Mouse (Mus musculus) E14TG2a.4 (cell line): ENCODE measurements around the gene Gm5105.

Experiments
- H3K27me3 ChIP-seq: 2 replicates; pipeline ENCODE4 v1.6.1; 2014; ENCODE audit warnings: low read length, control low read depth; ENCODE audit not compliant: insufficient read depth
- H3K36me3 ChIP-seq: 2 replicates; pipeline ENCODE4 v1.6.1; 2014; ENCODE audit warnings: low read length, control low read depth; ENCODE audit not compliant: insufficient read depth
- H3K4me1 ChIP-seq: replicated peaks from 2 replicates; pipeline ENCODE4 v1.6.1; 2014; ENCODE audit warnings: low read depth, low read length, control low read depth
- H3K4me3 ChIP-seq: replicated peaks from 2 replicates; pipeline ENCODE4 v1.5.1; 2014; ENCODE audit warnings: mild to moderate bottlenecking, low read length
- H3K9me3 ChIP-seq: 2 replicates; pipeline ENCODE4 v1.6.1; 2014; ENCODE audit warnings: low read length, control low read depth
- CTCF ChIP-seq: conservative IDR thresholded peaks from 2 replicates; pipeline ENCODE4 v1.5.1; 2014; ENCODE audit warnings: low read length
- NANOG ChIP-seq: IDR thresholded peaks from 2 replicates; pipeline ENCODE4 v1.6.1; 2014; ENCODE audit warnings: borderline replicate concordance, low read length, mixed read lengths
- POU5F1 ChIP-seq: IDR thresholded peaks from 2 replicates; pipeline ENCODE4 v1.6.1; 2014; ENCODE audit warnings: low read length, borderline replicate concordance

Gm5105 gene

GRCm38 (mm10) chr3:138001865-138002264 is 65.3 kb downstream of the Gm5105 start:
- no peak for TF ChIP-seq CTCF
- TF ChIP-seq NANOG, result no peak
- no peak for TF ChIP-seq POU5F1
- Histone ChIP-seq H3K4me1 (no peaks in the 10 kb centered on the region; the same call in 1 of the 2 replicates), H3K9me3 (peaks cover 5% of the 10 kb centered on the region; the same call in 1 of the 2 replicates), H3K27me3 (peaks cover 2% of the 10 kb centered on the region; the same call in 1 of the 2 replicates), H3K36me3 (no peaks in the 10 kb centered on the region), H3K4me3 (no peak overlapping the region)

GRCm38 (mm10) chr3:138000724-138001069 is 66.5 kb downstream of the Gm5105 start:
- Histone ChIP-seq H3K4me3 (no peak overlapping the region), H3K9me3 (peaks cover 5% of the 10 kb centered on the region; the same call in 1 of the 2 replicates), H3K4me1 (no peaks in the 10 kb centered on the region; the same call in 1 of the 2 replicates), H3K27me3 (peaks cover 2% of the 10 kb centered on the region; the same call in 1 of the 2 replicates), H3K36me3 (no peaks in the 10 kb centered on the region)
- TF ChIP-seq CTCF, result no peak
- TF ChIP-seq NANOG, result no peak

GRCm38 (mm10) chr3:138000062-138000723 is 67.0 kb downstream of the Gm5105 start:
- Histone ChIP-seq H3K36me3 (no peaks in the 10 kb centered on the region), H3K27me3 (peaks cover 2% of the 10 kb centered on the region; the same call in 1 of the 2 replicates), H3K4me1 (peaks cover 2% of the 10 kb centered on the region), H3K4me3 (no peak overlapping the region), H3K9me3 (peaks cover 4% of the 10 kb centered on the region; the same call in 1 of the 2 replicates)
- TF ChIP-seq POU5F1 (no peak), CTCF (no peak), NANOG (no peak)

GRCm38 (mm10) chr3:137999224-137999790 is 67.9 kb downstream of the Gm5105 start:
- Histone ChIP-seq H3K4me1 (peaks cover 11% of the 10 kb centered on the region), H3K9me3 (no peaks in the 10 kb centered on the region), H3K27me3 (peaks cover 2% of the 10 kb centered on the region; the same call in 1 of the 2 replicates), H3K36me3 (no peaks in the 10 kb centered on the region), H3K4me3 (no peak overlapping the region)
- no peak for TF ChIP-seq POU5F1
- no peak for TF ChIP-seq CTCF
- TF ChIP-seq NANOG, result no peak
